Mouse (Mus musculus): ENCODE data around the gene Nek7. TPM values are rescaled to one million over a fixed set of nuclear protein-coding genes. Genes with fewer than 3 reads are reported as not detected.

Nek7 gene
- 193 TPM for polyA plus RNA-seq (2014; fragmentation: Illumina TruSeq; extraction: RNeasy Lipid Tissue Mini Kit (QIAGEN cat#74804); ENCODE audit: low read depth, low replicate concordance)

GRCm38 (mm10) chr1:138619996-138620461 is at the start of gene Nek7:
Nek7 (minus strand) TSS chr1:138620141.

Other genes starting within 250 kb of the Nek7 start
- not detected for gene Lhx9, start 228.4 kb upstream of the Nek7 start, polyA plus RNA-seq (2014; fragmentation: Illumina TruSeq; extraction: RNeasy Lipid Tissue Mini Kit (QIAGEN cat#74804); ENCODE audit: low read depth, low replicate concordance)
- 3.9 TPM for gene 2310009B15Rik, start 236.7 kb upstream of the Nek7 start, polyA plus RNA-seq (2014; fragmentation: Illumina TruSeq; extraction: RNeasy Lipid Tissue Mini Kit (QIAGEN cat#74804); ENCODE audit: low read depth, low replicate concordance)